Mouse (Mus musculus) heart, adult 2 months (tissue): ENCODE results near the gene Mitd1.
A peak's percentile ranks its signal among the peaks of the same experiment; 100 is the strongest.

ENCODE experiments used
- CTCF ChIP-seq: fragments of 200-600 bp; IDR thresholded peaks from 2 replicates; pipeline ENCODE4 v1.8.1; 2022; ENCODE audit warnings: antibody characterized with exemption, mild to moderate bottlenecking, moderate library complexity
- EP300 ChIP-seq: fragments of 200-500 bp; IDR thresholded peaks from 2 replicates; pipeline ENCODE4 v1.6.1; 2011; ENCODE audit warnings: low read depth, low read length, control low read depth; ENCODE audit not compliant: insufficient read depth
- POLR2A ChIP-seq: fragments of 200-500 bp; IDR thresholded peaks from 2 replicates; pipeline ENCODE4 v1.6.1; 2011; ENCODE audit warnings: mild to moderate bottlenecking, low read depth, low read length, control low read depth; ENCODE audit not compliant: insufficient read depth

GRCm38 (mm10) chr1:37867056-37867455 lies 23.2 kb downstream of the Mitd1 start:
- TF ChIP-seq POLR2A, result no peak
- peak; percentile 79 for TF ChIP-seq CTCF
- no peak for TF ChIP-seq EP300
